Mouse (Mus musculus) cerebellum, adult (tissue): ENCODE measurements around the gene Hhat.

ENCODE experiments used
- ATAC-seq: cut with Nextera tagmentation; 2 replicates; pipeline ENCODE4 v1.9.2; 2017; ENCODE audit warnings: mild to moderate bottlenecking, moderate library complexity, mixed read lengths; ENCODE audit not compliant: insufficient number of reproducible peaks, low FRiP score, low TSS enrichment

Hhat gene

DNA sequence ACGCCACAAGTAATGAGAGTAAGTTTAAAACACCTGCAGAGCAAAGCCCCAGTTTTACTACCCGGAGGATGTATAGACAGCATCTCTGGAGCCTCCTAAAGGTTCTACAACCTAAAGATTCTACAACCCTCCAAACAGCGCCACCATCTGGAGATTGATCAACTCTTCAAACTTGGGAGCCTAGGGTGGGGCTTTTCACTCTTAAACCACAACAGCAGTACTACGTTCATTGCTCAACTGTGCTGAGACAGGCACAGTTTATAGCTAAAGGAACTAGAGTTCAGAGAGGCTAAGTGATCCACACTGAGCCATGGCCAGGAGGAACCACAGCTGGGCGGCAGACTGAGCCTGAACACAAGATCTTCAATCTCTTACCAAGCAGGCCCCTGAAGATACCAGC lies 107.9 kb downstream of the Hhat start:
- ATAC-seq: no peak

DNA sequence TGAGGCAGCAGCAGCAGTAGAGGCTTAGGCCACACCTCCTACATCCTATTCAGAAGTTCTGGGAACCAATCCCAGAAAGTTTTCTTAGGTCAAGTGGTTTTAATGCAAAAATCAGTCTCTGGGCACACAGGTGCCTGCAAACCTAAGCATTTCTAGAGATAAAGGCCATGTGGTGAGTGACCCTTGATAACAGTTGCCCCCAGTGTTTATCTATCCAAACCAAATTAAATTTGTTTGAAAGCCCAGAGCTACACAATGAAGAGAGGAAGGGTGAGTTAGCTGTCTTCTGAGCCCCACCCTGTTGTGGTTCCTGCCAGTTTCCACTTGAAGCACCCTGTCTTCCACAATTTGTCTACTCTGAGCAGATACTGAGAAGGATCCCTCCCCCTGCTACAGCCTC lies 109.4 kb downstream of the Hhat start:
- no peak for ATAC-seq

DNA sequence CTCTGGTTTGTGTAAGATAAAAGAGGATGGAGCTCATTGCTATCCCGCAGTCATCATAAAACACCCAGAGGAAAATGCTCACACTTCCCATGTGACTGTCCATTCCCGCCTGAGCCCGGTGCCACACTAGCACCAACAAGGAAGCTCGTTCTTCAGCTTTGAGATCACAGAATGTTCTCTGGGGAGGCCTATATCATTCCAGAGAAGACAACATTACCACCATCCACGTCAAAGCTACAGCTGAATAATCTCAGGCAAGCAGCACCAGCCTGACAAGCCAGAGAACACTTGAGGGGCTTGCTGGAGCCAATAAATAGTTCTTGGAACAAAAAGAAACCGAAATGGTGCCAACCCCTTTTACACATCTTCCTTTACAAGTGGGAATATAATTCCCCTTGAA lies 113.6 kb downstream of the Hhat start:
- no peak for ATAC-seq

DNA sequence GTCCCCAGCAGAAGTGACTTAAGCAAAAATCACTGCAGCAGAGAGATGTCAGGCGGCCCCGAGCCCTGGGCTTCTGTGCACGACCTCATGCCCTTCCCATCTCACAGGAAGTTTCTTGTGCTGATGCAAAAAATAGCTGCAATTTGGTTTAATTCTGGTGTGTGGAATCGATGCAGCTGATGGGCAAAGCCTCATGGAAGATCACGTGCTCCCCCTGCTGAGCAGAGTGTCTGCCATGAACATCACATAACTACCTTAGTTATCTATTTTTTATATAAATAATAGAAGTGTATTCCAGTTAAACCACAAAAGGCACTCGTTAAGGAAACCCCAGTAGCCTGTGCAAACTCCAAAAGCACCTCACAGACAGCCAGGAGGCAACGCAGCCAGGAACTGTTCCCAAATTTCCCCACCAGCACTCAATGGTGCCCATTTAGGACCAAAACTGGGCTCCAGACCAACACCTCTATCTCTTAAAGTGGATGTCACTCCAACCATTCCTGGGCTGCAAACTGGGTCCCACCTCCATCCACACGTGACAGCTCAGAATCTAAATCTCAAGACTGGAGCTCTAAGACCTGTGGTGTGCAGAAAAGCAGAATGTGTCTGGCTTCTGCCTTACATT lies 118.9 kb downstream of the Hhat start:
- ATAC-seq: no peak

DNA sequence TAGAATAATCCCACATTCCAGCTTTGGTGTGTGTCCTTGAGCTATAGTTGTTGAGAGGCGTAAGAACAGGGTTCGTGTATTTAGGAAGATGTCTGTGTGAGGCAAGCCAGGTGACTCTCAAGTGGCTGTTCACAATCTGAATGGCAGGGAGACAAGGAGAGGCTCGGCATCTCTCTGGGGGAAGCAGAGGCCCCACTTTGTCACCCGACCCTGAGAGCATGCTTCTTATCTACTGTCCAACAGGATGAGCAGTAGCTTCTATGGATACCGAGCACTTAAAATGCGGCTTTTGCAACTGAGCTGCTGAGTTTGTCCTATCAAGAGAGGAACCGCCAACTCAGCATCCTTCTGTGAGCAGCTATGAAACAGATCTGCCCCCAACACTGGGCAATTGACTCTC lies 120.4 kb downstream of the Hhat start:
- no peak for ATAC-seq

DNA sequence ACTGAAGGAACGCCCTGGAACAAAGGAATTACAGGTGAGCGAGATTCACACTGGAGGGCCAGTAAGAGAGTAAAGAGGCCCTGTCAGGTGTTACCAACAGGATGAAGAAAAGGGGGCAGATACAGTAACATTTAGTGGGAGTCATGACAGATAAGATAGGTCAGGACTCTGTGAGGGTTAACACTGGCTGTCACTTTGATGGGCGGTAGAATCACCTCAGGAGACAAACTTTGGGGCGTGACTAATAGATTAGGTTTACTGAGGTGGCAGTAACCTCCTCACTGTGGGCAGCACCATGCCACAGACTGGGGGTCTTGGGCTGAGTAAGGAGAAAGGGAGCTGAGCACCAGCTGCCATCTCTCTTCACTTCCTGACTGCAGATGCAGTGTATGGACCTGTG lies 121.0 kb downstream of the Hhat start:
- ATAC-seq: no peak

DNA sequence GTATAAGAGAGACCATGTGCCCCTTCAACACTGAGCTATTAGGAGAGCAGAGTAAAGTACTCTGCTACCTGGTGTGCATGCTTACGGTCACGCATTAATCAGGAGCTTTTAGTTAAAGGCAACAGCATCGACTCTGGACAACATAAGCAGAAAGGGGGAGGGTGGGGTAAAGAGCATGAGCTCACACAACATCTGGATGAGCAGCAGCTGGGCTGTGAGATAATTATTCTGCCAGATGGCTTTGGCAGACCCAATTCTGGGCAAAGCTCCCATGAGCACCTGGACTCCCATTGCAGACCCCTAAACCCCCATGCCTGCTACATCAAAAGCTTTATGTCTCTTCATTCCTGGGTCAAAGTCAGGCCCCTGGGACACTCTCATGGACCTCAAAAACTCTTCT lies 121.8 kb downstream of the Hhat start:
- no peak for ATAC-seq

DNA sequence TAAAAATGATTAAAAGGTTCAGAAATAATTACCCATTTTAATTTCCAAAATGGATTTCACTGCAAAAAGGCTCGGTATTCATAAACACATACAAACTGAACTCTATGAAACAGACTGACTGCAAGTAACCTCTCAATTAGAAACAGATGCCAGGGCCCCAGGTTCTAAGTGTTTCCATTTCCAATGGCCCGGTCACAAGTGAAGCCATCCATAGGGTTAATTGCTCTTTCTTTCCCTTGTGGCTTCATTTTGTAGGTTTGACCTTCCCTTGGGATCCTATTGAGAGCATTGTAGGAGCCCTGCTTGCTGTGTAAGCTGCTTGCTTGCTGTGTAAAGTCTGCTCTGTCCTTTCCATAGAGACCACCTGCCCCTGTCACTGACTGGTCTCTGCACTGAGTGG lies 123.7 kb downstream of the Hhat start:
- no peak for ATAC-seq

DNA sequence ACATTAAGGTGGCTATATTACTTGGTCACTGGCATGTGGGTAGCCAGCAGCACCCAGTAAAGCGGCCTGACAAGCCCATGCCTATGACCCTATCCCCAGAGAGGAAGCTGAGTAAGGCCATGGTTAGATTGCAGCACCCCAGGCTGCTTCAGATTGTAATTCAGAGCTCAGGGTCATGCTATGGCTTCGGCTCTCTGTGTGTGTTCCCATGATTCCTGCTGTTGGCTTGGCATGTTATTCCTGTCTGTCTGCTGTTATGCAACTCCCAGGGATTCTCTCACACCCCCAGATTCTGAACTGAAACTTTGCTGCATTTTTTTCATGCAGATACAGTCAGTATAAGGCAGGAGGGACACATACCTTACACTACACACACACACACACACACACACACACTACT lies 128.9 kb downstream of the Hhat start:
- ATAC-seq: no peak

DNA sequence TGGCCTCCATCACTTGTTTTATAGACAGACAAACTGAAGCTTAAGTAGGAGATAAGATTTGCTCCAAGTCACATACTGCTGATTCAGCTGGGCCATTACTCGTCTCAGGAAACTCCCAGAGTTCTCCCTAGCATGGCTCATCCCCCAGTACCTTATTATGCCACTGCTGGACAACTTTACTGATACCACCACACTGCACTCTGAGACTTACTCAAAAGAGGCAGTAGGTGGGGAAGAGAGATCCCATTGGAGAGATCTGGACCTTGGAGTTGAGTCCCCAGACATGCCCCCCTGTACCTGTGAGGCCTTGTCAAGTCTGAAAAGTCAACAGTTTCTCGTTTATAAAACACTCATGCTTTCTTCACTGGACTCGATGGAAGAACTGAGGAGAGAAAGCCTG lies 131.8 kb downstream of the Hhat start:
- ATAC-seq: no peak

DNA sequence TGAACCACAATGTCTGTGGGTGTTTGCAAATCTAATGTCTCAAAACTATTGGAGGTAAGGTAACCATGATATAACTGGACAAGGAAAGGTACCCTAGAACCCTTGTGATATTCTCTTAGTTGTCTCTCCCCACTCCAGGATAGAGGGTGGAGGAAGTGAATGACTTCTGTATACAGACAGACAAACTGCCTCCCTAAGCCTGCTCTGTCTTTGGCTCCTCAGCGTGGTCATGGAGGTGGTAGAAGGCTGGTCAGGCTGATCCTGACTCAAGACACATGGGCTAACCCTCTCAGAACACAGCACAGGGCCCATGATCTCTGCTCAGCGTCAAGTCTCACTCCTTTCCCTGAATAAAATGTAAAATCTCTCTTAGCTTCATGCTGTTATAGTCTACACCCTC lies 149.2 kb downstream of the Hhat start:
- no peak for ATAC-seq

DNA sequence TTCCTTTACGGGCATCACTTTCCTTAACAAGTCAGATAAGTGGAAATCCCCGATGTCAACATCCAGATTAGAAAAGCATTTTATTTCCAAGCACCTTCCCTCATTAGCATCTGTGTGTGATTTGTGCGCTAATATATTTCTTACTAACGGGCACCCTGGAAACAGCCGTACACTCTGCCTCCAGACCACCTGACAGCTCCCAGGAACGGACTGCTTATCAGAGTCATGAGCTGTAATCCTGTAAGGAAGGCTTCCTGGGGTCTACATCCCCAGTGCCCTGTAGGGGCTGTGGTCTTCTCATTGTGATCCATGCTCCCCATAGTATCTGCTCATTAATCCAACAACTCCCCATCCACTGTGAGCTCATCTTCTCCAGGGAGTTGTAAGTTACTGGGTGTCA lies 157.8 kb downstream of the Hhat start:
- no peak for ATAC-seq

DNA sequence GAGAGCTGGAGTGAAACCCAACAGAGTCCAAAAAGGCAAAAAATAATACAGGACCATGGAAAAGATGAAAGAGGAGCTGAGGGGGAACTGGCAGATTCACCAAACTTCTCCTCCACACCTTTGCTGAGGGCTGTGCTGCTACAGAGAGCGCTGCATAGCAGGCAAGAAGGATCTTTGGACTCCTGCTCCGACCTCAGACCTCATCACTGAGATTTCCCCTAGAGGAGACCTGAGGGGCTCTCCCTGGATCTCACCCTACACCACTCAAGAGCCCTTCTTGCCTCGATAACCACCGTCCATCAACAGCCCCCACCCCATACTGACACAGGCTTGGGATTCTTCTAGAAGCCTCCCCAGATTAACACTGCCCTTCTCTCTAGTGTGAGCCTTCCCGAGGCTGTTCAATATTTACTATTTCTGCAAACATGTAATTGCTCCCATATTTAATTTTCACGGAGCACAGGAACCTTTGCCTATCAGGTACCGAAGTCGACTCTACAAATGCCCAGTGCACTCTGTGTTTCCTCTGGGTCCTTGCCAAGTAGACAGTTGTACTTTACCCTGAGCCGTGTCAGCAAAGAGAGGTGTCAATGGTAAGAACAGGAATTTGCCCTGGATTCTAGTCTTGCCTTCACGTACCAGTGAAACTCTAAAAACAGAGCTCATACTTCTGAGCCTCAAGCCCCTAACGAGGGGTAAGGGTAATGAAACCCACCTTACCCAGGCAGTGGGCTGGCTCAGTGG lies 158.9 kb downstream of the Hhat start:
- ATAC-seq: no peak

DNA sequence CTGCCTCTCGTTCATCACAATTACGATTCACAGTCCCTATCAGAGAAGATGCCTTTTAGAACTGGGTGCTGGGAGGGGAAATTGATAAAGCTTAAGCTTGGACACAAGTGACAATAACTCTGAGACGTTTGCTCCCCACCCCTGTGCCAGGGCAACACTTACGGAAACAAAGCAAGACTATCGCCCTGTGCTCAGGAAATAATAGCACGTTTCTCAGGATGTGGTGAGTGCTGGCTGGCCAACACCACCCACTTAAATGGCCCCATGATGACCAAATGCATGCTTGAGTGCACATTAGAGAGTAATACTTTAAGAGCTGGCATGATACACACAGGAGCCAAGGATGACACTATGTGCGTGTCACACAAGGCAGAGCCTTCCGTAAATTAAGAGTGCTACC lies 164.1 kb downstream of the Hhat start:
- no peak for ATAC-seq

DNA sequence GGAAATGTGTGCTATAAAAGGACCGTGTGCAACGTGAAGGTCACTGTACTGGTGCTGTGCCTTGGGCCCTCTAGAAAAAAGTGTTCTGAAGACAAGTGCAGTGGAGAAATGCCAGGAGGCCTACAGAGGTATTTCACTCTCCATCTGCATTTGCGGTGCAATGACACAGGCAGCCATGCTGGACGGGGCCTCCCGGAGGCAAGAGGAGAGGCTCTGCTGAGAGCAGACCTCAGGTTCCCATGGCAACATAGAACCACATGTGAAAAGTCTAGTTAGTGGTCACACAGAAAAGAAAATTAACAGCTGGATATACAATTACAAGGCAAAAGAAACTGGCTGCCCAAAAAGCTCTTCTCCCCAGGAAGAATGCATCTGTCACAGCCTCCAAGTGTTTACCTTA lies 166.6 kb downstream of the Hhat start:
- no peak for ATAC-seq

DNA sequence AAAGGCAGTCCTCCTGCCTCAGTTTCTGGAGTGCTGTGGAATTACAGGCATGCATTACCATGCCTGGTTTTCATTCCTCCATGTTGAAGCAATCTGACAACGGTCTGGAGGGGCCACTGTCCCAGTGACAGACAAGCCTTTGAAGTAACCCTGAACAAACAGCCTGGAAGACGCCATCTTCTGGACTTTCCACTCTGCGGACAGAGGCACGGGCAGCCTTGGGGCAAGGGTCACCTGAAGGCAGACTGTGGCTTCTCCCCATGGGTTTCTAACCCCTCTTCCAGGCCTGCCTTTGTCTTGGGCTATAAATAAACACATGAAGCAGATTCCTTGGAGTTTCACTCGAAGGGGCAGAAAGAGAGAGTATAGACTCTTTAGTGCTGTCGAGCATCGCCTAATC lies 167.5 kb downstream of the Hhat start:
- no peak for ATAC-seq

DNA sequence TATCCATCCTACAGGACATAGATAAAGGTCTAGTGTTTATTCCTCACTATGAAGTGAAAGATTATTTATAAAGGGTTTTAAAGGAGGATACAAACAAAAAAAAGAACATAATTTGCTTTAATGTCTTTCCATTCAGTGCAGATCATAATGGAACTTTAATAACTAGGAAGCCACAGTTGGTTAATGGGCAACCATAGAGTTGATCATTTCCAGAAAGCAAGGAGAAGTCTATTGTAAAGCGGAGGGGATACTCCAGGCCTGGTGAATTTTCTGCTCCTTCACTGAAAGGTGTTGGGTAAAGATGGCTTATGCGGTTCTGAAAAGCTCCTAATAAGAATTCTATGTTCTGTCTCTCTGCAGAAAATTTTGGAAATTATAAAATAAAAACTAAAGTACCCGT lies 169.8 kb downstream of the Hhat start:
- no peak for ATAC-seq

DNA sequence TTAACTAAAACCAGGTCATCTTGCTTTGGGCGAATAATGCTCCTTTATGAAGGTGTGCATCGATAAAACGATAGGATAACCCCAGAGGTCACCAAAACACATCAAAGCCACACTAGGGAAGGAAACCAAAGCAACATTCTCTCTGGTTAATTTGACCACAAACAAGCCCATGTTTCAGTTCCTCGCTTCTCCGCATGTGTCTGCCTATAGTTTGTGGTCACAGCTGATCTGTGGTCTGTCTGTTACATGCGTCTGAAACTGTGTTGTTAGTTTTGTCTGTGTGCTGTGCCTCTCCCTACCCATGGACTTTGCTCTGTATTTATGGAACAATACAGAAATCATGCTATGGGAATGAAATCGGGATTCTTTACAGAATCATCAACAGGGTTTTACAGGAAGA lies 171.3 kb downstream of the Hhat start:
- no peak for ATAC-seq

DNA sequence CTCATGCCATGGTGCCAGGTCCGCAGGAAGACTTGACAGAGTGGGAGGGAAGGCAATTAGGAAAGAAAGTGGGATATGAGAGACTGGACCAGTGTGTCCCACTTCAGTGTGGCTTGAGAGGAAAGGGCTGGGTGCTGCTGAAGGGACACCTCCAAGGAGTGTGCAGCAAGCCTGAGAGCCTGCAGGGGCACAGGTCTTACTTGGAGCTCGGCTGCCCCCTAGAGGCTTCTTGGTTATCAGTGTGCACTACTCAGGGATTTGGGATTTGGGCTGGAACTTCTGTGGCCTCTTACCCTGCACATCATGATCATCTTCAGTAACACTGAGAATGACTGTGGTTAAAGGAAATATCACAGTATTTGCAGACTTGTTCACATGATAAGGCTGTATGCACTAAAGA lies 172.6 kb downstream of the Hhat start:
- peak; percentile 93 for ATAC-seq

DNA sequence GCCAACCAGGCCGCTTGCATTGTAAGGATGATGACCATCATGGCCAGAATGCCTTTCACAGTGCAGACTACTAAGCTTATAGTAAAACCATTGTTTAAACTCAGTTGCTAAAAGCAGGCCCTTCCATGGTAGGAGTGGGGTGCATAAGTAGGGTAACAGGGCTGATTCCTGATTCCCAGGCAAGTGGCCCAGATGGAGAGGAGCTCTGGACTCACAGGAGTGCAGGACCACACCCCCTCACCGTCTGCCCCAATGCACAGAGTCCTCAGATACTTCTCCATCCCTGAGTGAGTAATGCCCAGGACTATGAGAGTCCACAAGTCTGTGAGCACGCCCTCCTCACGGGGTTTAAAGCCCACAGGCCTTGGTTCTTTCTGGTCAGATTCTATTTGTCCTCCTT lies 175.6 kb downstream of the Hhat start:
- ATAC-seq: no peak

DNA sequence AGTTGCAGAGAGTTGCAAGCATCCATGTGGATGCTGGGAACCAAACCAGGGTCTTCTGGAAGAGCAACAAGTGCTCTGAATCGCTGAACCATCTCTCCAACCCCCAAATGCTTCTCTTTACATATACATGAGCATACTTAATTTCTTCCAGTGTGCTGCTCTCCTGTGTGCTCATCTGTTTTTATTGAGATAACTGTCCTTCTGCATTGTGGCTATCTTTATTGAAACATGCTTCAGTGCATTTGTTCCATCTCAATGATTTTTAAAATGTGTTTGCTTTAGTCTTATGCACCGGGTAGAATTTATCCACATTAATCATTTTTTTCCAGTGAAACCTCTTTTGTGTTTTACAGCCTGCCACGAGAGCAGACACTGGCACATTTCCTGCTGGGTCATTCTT lies 177.5 kb downstream of the Hhat start:
- ATAC-seq: no peak

DNA sequence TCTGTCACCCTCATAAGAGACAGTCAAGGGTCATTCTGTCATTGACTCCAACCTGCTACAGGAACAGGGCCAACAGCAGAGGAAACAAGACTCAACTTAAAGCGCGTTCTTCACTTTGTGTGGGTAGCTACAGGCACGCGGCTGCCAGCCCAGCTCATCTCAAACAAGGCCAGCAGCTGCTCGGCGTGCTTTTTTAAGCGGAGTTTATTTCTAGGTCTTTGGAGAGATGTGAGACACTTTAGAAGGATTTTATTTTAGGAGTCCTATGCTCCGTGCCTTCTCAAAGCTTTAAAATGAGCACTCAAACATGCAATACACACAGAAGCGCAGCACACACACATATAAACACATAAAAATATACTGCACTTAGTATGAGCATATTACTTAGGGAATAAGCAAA lies 183.6 kb downstream of the Hhat start:
- ATAC-seq: no peak

DNA sequence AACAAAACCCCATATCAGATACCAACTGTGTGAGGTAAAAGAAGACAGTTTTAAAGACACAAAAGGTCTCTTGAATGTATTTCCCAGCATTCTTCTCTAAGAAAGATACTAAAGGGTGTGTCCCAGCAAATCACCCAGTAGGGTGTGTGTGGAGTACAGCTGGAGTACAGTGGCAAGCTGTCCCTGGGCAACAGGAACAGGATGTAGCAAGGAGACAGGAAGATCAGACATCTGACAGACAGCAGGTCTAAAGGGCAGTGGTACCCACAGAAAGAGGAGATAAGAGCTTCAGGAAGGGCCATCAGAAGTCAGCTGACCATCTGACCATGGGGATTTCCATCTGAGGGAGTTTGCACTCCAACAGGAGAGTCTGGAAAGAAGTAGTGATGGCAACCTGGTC lies 185.7 kb downstream of the Hhat start:
- ATAC-seq: no peak
